Mouse (Mus musculus) kidney, postnatal 10 days (tissue): ENCODE data around the gene Auts2.

ENCODE experiments used
- DNase-seq: peaks from one replicate; pipeline ENCODE4 v3.0.0; 2021; ENCODE audit warnings: mixed read lengths

The Auts2 gene

GRCm38 (mm10) chr5:132235460-132235859, 307.7 kb downstream of the Auts2 start:
- DNase-seq, result no peak

GRCm38 (mm10) chr5:132234471-132234870, 308.7 kb downstream of the Auts2 start:
- DNase-seq, result no peak

- DNase-seq, result peak; percentile 78
Measured at GRCm38 (mm10) chr5:132231280-132232047, 311.7 kb downstream of the Auts2 start.

- peak; percentile 70 for DNase-seq
Measured at GRCm38 (mm10) chr5:132229644-132230357, 313.3 kb downstream of the Auts2 start.

- no peak for DNase-seq
Measured at GRCm38 (mm10) chr5:132229023-132229422, 314.1 kb downstream of the Auts2 start.

GRCm38 (mm10) chr5:132220376-132220930, 322.7 kb downstream of the Auts2 start:
- no peak for DNase-seq

- DNase-seq, result no peak
Measured at GRCm38 (mm10) chr5:132216143-132216542, 327.0 kb downstream of the Auts2 start.

- DNase-seq, result no peak
Measured at GRCm38 (mm10) chr5:132212446-132212845, 330.7 kb downstream of the Auts2 start.

- no peak for DNase-seq
Measured at GRCm38 (mm10) chr5:132209694-132210093, 333.4 kb downstream of the Auts2 start.

GRCm38 (mm10) chr5:132206220-132206619, 336.9 kb downstream of the Auts2 start:
- DNase-seq, result no peak

- no peak for DNase-seq
Measured at GRCm38 (mm10) chr5:132203846-132204245, 339.3 kb downstream of the Auts2 start.

GRCm38 (mm10) chr5:132201077-132201645, 342.0 kb downstream of the Auts2 start:
- peak; percentile 69 for DNase-seq

- DNase-seq, result no peak
Measured at GRCm38 (mm10) chr5:132200595-132200994, 342.5 kb downstream of the Auts2 start.

- DNase-seq, result peak; percentile 72
Measured at GRCm38 (mm10) chr5:132195048-132195533, 348.1 kb downstream of the Auts2 start.

GRCm38 (mm10) chr5:132190190-132190589, 353.0 kb downstream of the Auts2 start:
- DNase-seq, result no peak

GRCm38 (mm10) chr5:132186659-132187058, 356.5 kb downstream of the Auts2 start:
- no peak for DNase-seq

GRCm38 (mm10) chr5:132186221-132186620, 356.9 kb downstream of the Auts2 start:
- DNase-seq, result no peak

- DNase-seq, result no peak
Measured at GRCm38 (mm10) chr5:132184395-132185095, 358.6 kb downstream of the Auts2 start.

- DNase-seq, result no peak
Measured at GRCm38 (mm10) chr5:132182077-132182476, 361.1 kb downstream of the Auts2 start.

GRCm38 (mm10) chr5:132170010-132170409, 373.1 kb downstream of the Auts2 start:
- DNase-seq, result no peak

- DNase-seq, result no peak
Measured at GRCm38 (mm10) chr5:132168805-132169204, 374.3 kb downstream of the Auts2 start.

GRCm38 (mm10) chr5:132168224-132168623, 374.9 kb downstream of the Auts2 start:
- no peak for DNase-seq

GRCm38 (mm10) chr5:132166559-132166958, 376.6 kb downstream of the Auts2 start:
- no peak for DNase-seq
